Mouse (Mus musculus): ENCODE data around the gene 1700031F05Rik. TPM values are rescaled to one million over a fixed set of nuclear protein-coding genes. Genes with fewer than 3 reads are reported as not detected.
"Not testable (repeated sequence)": the region's sequence is repeated elsewhere in the genome, so short reads cannot be mapped to it uniquely, and the experiment has no call there.

Gene 1700031F05Rik
- not detected for total RNA-seq (2021)
- long read RNA-seq, experiment 1, result 0 reads
- long read RNA-seq, experiment 2, result 0 reads

DNA sequence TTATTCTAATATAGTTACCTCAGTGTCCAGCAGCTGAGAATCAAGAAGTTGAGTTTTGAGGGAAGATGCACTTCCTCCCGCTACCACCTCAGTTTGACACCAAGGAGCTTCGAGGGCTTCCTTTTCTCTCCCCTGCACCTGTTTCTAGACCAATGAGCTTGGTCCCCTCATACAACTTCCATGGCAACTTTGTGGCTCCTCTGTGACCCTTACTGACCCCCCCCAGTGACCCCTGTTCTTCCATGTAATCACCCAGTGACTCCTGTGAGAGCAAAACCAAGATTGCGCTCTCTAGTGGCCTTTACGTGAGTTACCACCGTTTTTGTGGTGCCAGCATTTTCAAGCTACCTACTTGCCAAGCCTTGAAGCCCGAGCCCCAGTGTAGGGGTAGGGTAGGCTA is at the start of gene 1700031F05Rik:
Gene 1700031F05Rik, minus strand, starts transcription at position 101 of the 400 bp plus-strand sequence.
- no peak for DNase-seq (ENCODE audit: low spot score in 2 of 2)

DNA sequence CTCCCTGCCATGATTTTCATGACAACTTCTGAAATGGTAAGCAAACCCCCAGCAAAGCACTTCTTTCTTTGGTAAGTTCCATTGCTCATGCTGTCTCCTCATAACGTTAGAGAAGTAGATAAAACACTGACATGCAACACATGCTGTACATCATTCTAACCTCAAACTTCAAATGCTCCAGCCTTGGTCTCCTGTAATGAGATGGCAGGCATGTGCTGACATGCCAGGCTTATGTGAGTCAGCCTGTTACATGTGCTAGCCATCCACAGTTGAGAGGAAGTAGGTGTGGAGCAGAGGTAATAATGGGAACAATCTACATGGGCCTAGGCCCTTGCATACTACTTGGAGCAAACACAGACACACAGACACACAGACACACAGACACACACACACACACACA is 47.1 kb upstream of the 1700031F05Rik start:
- DNase-seq (ENCODE audit: low spot score in 2 of 2), result not testable (repeated sequence)

GRCm38 (mm10) chrX:102908587-102908986 is 40.8 kb upstream of the 1700031F05Rik start, which contains the start of the genes Dmrtc1a and 1700011M02Rik:
TSS of gene Dmrtc1a (minus strand) at chrX:102908687.
TSS of gene 1700011M02Rik (plus strand) at chrX:102908905.
- DNase-seq (ENCODE audit: low spot score in 2 of 2), result not testable (repeated sequence)

DNA sequence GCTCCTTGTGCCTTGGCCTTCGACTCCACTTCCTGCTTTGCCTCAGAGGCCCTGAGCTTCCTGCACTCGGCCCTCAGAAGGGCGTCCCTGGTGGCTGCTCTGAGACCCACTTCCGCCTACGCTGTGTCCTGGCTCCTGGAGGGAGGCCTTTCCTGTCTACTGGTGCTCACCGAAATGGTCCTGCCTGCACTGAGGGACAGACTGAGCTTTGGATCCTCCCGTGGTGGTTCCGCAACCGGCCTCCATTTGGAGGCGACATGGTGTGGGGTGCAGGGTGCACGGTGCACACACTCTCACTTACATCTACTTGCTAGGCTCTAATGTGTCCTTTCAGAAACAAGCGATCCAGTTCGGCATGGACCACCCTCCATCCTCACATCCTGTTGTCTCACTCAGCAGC is 13.3 kb downstream of the 1700031F05Rik start, which contains the start of gene Dmrtc1c2:
Gene Dmrtc1c2, minus strand, starts transcription at position 101 of the 400 bp plus-strand sequence.
- not testable (repeated sequence) for DNase-seq (ENCODE audit: low spot score in 2 of 2)

GRCm38 (mm10) chrX:102812311-102812710 is 55.5 kb downstream of the 1700031F05Rik start:
- no peak for DNase-seq (ENCODE audit: low spot score in 2 of 2)

Other genes starting within 250 kb of the 1700031F05Rik start
- 10 to 100 TPM; 17.3 to 17.8 TPM for gene Phka1, start 223.7 kb downstream of the 1700031F05Rik start, total RNA-seq (2021)
- not detected for gene Gm3880, start 181.0 kb downstream of the 1700031F05Rik start, total RNA-seq (2021)
- not detected for gene Gm9112, start 160.3 kb downstream of the 1700031F05Rik start, total RNA-seq (2021)
- not detected for gene Dmrtc1b, start 160.1 kb downstream of the 1700031F05Rik start, total RNA-seq (2021)
- not detected for gene Dmrtc1c1, start 65.0 kb downstream of the 1700031F05Rik start, total RNA-seq (2021)
- not detected for gene Dmrtc1c2, start 13.4 kb downstream of the 1700031F05Rik start, total RNA-seq (2021)
- gene Dmrtc1a, start 40.7 kb upstream of the 1700031F05Rik start, total RNA-seq (2021), result 1 to 10 TPM; 6.5 to 7.9 TPM
- gene 1700011M02Rik, start 40.9 kb upstream of the 1700031F05Rik start, total RNA-seq (2021), result not detected
- not detected for gene 1700018G05Rik, start 60.4 kb upstream of the 1700031F05Rik start, total RNA-seq (2021)